Mouse (Mus musculus): Measurements from ENCODE around the gene Vps50.

GRCm38 (mm10) chr6:3557177-3557576, 59.0 kb downstream of the Vps50 start:
- TF ChIP-seq CTCF (IDR thresholded peaks at IDR 0.05; ENCODE audit: low read depth, low read length) (no peak), POLR2A (IDR thresholded peaks at IDR 0.05; ENCODE audit: borderline replicate concordance, low read depth, low read length) (no peak)
